Mouse (Mus musculus): ENCODE measurements at regions not wholly inside any gene's neighbourhood (a gene's known extent, or its start where the extent isn't known, plus 50 kb on each side); places are given as distances from the start of the nearest gene placed in this dataset.

- no peak for DNase-seq (ENCODE audit: low spot score)
These were observed 305.7 kb downstream of the Gadd45g start for GRCm38 (mm10) chr13:52152221-52152620.

- no peak for DNase-seq (ENCODE audit: low spot score)
These were observed 306.6 kb downstream of the Gadd45g start for GRCm38 (mm10) chr13:52153030-52153429.

- DNase-seq (ENCODE audit: low spot score) = no peak
These were observed 307.1 kb downstream of the Gadd45g start for GRCm38 (mm10) chr13:52153576-52153975.

- no peak for DNase-seq (ENCODE audit: low spot score)
These were observed 307.8 kb downstream of the Gadd45g start for GRCm38 (mm10) chr13:52154111-52154843.

GRCm38 (mm10) chr13:52154844-52155587 is 308.5 kb downstream of the Gadd45g start:
- peak; percentile 31 for DNase-seq (ENCODE audit: low spot score)

GRCm38 (mm10) chr13:52155588-52156086 is 309.2 kb downstream of the Gadd45g start:
- DNase-seq (ENCODE audit: low spot score) = no peak

- DNase-seq (ENCODE audit: low spot score) = no peak
These were observed 316.2 kb downstream of the Gadd45g start for GRCm38 (mm10) chr13:52162676-52163075.

- no peak for DNase-seq (ENCODE audit: low spot score)
These were observed 319.1 kb downstream of the Gadd45g start for GRCm38 (mm10) chr13:52165531-52165930.

- no peak for DNase-seq (ENCODE audit: low spot score)
These were observed 321.5 kb downstream of the Gadd45g start for GRCm38 (mm10) chr13:52167968-52168367.

GRCm38 (mm10) chr13:52172706-52173346 is 326.3 kb downstream of the Gadd45g start:
- no peak for DNase-seq (ENCODE audit: low spot score)

GRCm38 (mm10) chr13:52175665-52176064 is 329.2 kb downstream of the Gadd45g start:
- DNase-seq (ENCODE audit: low spot score) = no peak

GRCm38 (mm10) chr13:52179977-52180376 is 333.5 kb downstream of the Gadd45g start:
- DNase-seq (ENCODE audit: low spot score) = no peak

GRCm38 (mm10) chr13:52183635-52184034 is 337.2 kb downstream of the Gadd45g start:
- no peak for DNase-seq (ENCODE audit: low spot score)

GRCm38 (mm10) chr13:52185574-52185973 is 339.1 kb downstream of the Gadd45g start:
- no peak for DNase-seq (ENCODE audit: low spot score)

GRCm38 (mm10) chr13:52187841-52188604 is 341.5 kb downstream of the Gadd45g start:
- no peak for DNase-seq (ENCODE audit: low spot score)

- DNase-seq (ENCODE audit: low spot score) = no peak
These were observed 342.1 kb downstream of the Gadd45g start for GRCm38 (mm10) chr13:52188605-52189003.

GRCm38 (mm10) chr13:52189382-52189923 is 341.6 kb downstream of the Diras2 start:
- DNase-seq (ENCODE audit: low spot score) = no peak

GRCm38 (mm10) chr13:52190256-52190655 is 340.8 kb downstream of the Diras2 start:
- DNase-seq (ENCODE audit: low spot score) = no peak

- no peak for DNase-seq (ENCODE audit: low spot score)
These were observed 340.1 kb downstream of the Diras2 start for GRCm38 (mm10) chr13:52190848-52191590.

GRCm38 (mm10) chr13:52196917-52197316 is 334.2 kb downstream of the Diras2 start:
- no peak for DNase-seq (ENCODE audit: low spot score)

All from left cerebral cortex, adult 11 months (tissue).